Mouse (Mus musculus): ENCODE measurements around the gene Hcrtr1. TPM values are rescaled to one million over a fixed set of nuclear protein-coding genes. Genes with fewer than 3 reads are reported as not detected.
A peak's percentile ranks its signal among the peaks of the same experiment; 100 is the strongest.

Hcrtr1 gene
- total RNA-seq, 2 experiments from 2014 or later, result not detected

DNA sequence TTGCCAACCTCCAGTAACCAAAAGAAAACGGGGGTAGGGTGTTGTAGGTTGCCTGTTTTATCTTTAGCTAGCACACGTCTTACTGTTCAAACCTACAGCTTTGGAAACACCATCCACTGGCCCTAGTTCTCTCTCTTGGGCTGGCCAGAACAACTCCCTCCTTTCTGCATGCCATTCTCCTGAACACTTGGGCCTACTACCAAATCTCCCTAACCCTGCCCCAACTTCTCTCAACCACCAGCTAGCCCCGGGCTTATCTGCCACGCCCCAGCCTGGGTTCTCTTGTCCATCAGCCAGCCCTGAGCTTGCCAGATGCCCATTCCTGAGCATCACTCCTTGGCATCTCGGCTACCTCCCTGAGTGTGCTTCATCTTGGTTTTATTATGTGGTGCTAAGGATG, 10.3 kb downstream of the Hcrtr1 start:
- no peak for DNase-seq
- Histone ChIP-seq H3K27ac (no peak overlapping the region), H3K4me3 (no peak overlapping the region)
- TF ChIP-seq CTCF (IDR thresholded peaks at IDR 0.05), result no peak
- intact Hi-C loops (cut with DNase I), result no loop called here

DNA sequence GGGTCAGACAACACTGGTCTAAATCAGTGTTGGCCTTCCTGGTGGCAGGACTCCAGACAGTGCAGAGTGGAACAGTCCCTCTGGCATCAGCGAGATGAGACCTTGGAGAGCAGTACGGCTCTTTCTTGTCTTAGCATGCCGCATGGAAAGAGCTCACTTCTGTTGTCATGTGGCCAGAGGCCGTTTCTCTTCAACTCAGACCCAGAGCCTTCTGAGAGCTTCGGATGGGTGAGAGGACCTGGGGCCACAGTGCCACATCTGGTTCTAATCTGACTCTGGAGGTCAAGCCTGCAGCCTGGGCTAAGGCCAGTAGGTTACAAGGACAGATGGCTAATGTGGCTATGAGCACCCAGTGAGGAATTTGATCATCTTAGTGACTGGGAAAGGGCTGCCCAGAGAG, 13.2 kb downstream of the Hcrtr1 start:
- Histone ChIP-seq H3K4me3 (no peak overlapping the region), H3K27ac (no peak overlapping the region)
- no peak for TF ChIP-seq CTCF (IDR thresholded peaks at IDR 0.05)
- intact Hi-C loops (cut with DNase I), result no loop called here
- DNase-seq, result peak; percentile 50

DNA sequence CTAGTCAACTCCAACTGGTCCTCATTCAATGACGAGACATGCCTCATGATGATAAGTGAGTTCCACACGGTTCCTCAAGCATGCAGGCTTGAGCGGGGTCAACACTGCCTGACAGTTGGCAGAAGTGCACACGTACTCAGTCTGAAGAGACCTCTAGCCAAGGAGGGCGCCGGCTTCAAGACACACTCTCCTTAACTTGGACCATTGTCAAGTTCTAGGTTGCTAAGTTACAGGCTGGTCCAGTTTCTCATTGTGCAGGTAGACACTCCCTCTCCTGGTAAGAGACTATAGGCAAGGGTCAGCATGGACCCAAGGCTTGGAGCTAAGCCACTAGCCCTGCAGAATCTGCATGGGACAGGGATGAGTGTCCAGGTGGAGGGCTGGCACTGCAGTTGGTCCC, 14.0 kb downstream of the Hcrtr1 start:
- Histone ChIP-seq H3K4me3 (no peak overlapping the region), H3K27ac (no peak overlapping the region)
- DNase-seq, result no peak
- intact Hi-C loops (cut with DNase I), result no loop called here
- TF ChIP-seq CTCF (IDR thresholded peaks at IDR 0.05), result no peak

DNA sequence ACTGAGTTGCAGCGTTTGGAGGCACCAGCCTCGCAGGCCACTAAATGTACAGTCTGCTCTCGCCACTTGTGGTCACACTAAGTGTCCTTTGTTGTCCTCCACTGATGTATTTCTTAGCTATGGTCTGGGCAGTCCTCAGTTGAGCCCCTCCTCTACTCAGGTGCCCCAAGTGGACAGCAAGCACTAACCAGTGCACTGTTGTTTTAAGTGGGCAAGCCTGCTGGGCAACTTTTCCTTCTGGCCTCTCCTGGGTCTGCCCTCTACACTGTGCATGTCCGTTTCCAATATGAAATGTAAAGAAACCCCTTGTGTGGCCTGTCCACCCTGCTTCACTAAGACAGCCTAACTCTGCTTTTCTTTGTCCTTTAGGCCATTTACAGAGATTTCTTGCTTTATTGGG, 15.0 kb downstream of the Hcrtr1 start:
- DNase-seq, result no peak
- no peak for TF ChIP-seq CTCF (IDR thresholded peaks at IDR 0.05)
- Histone ChIP-seq H3K27ac (no peak overlapping the region), H3K4me3 (no peak overlapping the region)
- intact Hi-C loops (cut with DNase I), result no loop called here

DNA sequence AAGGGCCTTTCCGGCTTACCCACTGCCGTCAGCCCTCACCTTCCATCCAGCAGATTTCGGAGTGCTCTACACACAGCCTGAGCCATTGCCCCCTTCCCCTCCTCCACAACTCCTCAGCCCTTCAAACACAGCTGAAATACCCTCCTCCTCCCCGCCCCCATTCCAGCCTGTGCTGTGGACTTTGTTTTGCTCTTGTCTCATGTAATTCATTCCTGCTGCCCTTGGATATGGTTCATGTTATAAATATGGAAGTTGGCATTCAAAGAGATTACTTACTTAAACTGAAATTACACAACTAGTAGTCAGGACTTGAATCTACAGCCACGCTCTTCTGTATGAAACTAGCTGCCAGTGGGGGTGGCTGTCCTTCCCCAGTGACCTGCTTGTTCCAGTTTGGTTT, 16.1 kb downstream of the Hcrtr1 start:
- no peak for TF ChIP-seq CTCF (IDR thresholded peaks at IDR 0.05)
- DNase-seq, result no peak
- Histone ChIP-seq H3K27ac (no peak overlapping the region), H3K4me3 (no peak overlapping the region)
- intact Hi-C loops (cut with DNase I), result no loop called here

GRCm38 (mm10) chr4:130121560-130121959, 17.6 kb downstream of the Hcrtr1 start:
- Histone ChIP-seq H3K4me3 (no peak overlapping the region), H3K27ac (no peak overlapping the region)
- intact Hi-C loops (cut with DNase I), result no loop called here
- DNase-seq, result no peak
- TF ChIP-seq CTCF (IDR thresholded peaks at IDR 0.05), result no peak

- H3K4me3 ChIP-seq, result no peak overlapping the region
- DNase-seq, result no peak
- H3K27ac ChIP-seq, result no peak overlapping the region
- TF ChIP-seq CTCF (IDR thresholded peaks at IDR 0.05), result no peak
- intact Hi-C loops (cut with DNase I), result no loop called here
Observed at GRCm38 (mm10) chr4:130120752-130121151, 18.4 kb downstream of the Hcrtr1 start.

- Histone ChIP-seq H3K27ac (peak overlapping the region; percentile 67), H3K4me3 (no peak overlapping the region)
- intact Hi-C loops (cut with DNase I), result no loop called here
- no peak for TF ChIP-seq CTCF (IDR thresholded peaks at IDR 0.05)
- no peak for DNase-seq
Observed at GRCm38 (mm10) chr4:130112732-130113131, 26.4 kb downstream of the Hcrtr1 start.

DNA sequence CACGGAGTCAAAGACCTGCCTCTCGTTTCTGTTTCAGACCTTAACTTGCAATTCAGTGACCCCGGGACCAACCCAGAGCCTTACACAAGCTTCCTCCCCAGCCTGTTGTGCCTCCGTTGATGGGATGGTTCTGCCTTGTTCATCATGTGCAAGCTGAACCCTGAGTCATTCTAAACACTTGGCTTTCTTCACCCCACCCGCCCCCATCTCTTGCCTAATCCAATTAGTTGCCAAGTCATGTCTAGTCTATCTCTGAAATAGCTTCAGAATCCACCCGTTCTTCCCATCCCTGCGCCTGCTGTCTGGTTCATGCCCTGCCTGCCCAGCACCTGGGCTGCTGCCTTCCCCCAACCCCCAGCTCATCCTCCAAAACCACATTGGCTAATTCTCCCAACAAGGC, 26.9 kb downstream of the Hcrtr1 start:
- Histone ChIP-seq H3K4me3 (no peak overlapping the region), H3K27ac (peak overlapping the region; percentile 67)
- intact Hi-C loops (cut with DNase I), result no loop called here
- peak; percentile 64 for DNase-seq
- TF ChIP-seq CTCF (IDR thresholded peaks at IDR 0.05), result no peak

DNA sequence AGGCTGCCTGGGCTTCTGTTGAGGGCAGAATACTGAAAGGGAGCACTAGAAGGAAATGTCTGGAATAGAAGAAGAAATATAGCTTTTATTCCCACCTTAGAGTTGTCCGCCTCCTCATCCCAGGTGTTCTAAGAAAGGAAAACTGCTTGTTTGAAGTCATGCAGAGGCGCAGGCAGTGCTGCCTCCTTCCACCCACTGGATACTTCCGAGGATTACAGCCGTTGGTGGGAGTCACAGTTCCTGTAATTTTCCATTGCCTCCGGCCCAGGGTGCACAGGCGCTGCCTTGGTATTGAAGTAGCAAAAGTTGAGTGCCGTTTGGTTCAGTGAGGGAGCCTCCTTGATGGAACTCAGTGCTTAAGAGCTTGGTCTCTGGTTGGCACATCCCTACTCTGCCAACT, 29.1 kb downstream of the Hcrtr1 start:
- Histone ChIP-seq H3K27ac (peak overlapping the region; percentile 67; the same call in 1 of the 2 replicates), H3K4me3 (no peak overlapping the region)
- no peak for TF ChIP-seq CTCF (IDR thresholded peaks at IDR 0.05)
- intact Hi-C loops (cut with DNase I), result no loop called here
- DNase-seq, result no peak

DNA sequence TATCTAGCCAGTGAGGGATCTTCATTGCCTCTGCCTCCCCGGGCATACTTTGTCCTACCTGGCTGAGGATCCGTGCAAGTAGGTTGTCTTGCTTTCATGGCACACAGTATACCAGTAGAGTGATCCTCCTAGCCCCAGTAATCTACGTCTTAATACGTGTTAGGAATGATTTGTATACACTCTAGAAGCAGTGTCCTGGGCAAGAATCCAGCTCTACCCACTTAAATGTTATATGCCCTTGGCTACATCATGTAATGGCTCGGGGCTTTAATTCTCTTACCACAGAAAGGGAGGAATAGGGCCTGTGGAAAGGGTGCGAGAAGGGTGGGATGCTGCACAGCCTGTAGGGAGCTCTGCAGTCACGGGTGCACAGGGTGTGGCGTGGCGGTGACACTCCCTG, 29.5 kb downstream of the Hcrtr1 start:
- Histone ChIP-seq H3K4me3 (no peak overlapping the region), H3K27ac (no peak overlapping the region)
- no peak for DNase-seq
- TF ChIP-seq CTCF (IDR thresholded peaks at IDR 0.05), result no peak
- intact Hi-C loops (cut with DNase I), result no loop called here

DNA sequence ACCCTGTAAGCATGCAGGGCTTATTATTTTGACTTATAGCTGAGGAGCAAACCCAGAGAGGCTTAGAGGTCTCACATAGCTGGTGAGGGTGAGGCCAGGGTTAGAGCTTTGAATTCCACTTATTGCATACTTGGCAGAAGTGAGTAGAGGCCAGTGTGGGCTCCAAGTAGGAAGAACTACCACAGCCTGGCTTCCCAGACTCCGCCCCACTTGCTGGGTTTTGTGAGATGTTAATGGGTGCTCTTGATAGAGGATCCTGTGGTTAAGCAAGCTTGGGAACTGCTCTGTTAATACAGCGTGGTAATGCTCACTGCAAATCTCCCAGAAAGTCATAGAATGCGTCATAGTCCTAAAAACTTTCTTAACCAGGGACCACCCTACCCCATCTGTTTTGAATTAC, 30.2 kb downstream of the Hcrtr1 start:
- Histone ChIP-seq H3K27ac (no peak overlapping the region), H3K4me3 (peak overlapping the region; percentile 96; the same call in 1 of the 2 replicates)
- intact Hi-C loops (cut with DNase I), result no loop called here
- no peak for TF ChIP-seq CTCF (IDR thresholded peaks at IDR 0.05)
- DNase-seq, result no peak

DNA sequence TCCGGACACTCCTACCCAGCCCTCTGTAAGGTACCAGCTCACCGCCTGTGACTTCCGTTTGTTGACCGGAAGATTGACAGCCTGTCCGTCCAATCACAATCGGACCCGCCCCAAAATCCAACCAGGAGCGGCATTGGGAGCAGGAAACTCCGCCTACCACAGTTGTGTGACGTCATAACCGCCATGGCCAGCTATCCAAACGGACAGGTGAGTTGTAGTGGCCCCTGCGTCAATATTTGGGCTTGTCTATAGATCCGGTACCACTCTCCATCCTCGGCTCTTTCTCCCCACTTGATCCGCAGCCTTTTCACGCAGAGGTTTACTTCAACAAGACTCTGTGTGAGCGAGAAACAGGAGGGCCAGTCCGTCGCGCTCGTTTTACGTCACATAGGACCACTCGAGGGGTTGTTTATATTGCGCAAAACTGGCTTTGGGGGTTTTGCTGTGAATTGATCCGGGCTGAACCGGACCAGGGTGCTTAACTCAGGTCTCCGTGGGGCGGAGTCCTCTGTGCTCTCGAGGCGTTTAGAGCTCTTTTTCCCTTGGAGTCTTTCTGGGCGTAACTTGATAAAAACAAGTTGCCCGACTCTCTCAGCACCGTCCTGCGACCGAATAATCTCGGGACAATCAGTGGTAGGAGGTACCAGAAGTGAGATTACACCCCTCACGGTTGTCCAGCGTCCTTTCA, 31.6 kb downstream of the Hcrtr1 start:
- peak; percentile 100 for DNase-seq
- intact Hi-C loops (cut with DNase I), result no loop called here
- Histone ChIP-seq H3K27ac (peak overlapping the region; percentile 94), H3K4me3 (peak overlapping the region; percentile 96)
- no peak for TF ChIP-seq CTCF (IDR thresholded peaks at IDR 0.05)

GRCm38 (mm10) chr4:130107065-130107443, 32.1 kb downstream of the Hcrtr1 start:
- DNase-seq, result no peak
- intact Hi-C loops (cut with DNase I), result no loop called here

More at GRCm38 (mm10) chr4:130107065-130107443, 32.1 kb downstream of the Hcrtr1 start:
- TF ChIP-seq CTCF (IDR thresholded peaks at IDR 0.05), result no peak
- Histone ChIP-seq H3K27ac (peak overlapping the region; percentile 94), H3K4me3 (peak overlapping the region; percentile 96)

Measured in gastrocnemius, adult 2 months (tissue).